9 mouse cellular contexts compared by ENCODE assay signal in the genomic region with DNA sequence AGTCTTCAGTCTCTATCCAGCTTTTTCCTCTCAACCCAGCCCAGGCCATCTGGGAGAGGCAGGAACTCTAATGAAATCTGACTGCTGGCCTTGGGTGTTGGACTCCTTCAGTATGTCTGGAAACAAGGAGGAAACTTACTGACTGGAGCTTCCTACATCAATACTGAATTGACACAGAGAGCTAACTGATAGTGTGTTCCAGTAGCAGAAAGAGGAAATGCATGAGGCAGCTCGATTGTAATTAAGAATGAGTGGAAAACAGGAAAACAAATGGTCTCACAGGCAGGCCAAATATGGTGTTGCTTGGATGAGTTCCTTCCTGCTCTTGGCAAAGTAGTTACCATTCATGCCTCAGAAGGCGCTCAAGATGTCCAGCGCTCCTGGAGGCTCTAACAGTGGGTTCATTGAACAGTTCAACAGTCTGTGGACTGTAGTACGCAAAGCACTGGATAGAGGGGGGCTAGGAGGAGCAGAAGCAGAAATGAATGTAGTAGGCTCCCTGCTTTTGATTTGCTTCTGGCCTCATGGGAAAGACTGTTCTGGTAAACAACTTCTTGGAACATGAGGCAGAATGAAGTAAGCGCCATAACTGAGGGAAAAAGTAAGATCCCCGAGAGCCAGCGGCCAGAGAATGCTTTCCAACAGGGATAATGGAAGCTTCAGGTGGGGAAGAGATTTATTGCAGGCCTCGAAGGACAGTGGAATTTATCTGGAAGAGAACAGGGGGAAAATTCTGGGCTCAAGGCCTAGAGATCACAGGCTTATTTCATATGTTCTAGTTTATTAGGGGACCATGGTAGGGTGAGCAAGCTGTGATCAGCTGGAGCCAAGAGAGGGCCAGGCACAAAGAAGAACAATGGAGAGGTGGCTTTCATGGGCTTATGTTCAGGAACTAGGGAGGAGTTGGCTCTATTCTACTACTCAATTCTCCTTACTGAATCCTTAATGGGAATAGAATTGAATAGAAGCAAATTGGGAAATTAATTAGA.
DNase-seq lines count a peak whose midpoint lies in the region; ATAC-seq lines count a peak whose summit lies in the region.
"Had no signal": no experiment of that assay in that cellular context is flagged by ENCODE, and none has a peak within 500 bp of the region (broad histone marks: within the 10 kb centered on the region; RNA-seq: fewer than 3 reads in every experiment).

No protein-coding gene starts in this region.

- 0 out of 2 replicates have a peak, but pooled peaks cover 4% of the 10 kb centered on the region for H3K4me1 ChIP-seq in forebrain, embryonic 16.5 days (replicated peaks; ENCODE audit: control insufficient read depth, insufficient read depth, low read length)
- H3K4me1 ChIP-seq in forebrain, embryonic 13.5 days: no peaks in the 10 kb centered on the region

- peak; percentile 88 for ATAC-seq in forebrain, embryonic 16.5 days
- no peak for ATAC-seq in forebrain, embryonic 13.5 days

- H3K9ac ChIP-seq in forebrain, embryonic 16.5 days (replicated peaks; ENCODE audit: low read depth, low read length): no peak overlapping the region
- no peak overlapping the region for H3K9ac ChIP-seq in forebrain, embryonic 13.5 days

- H3K27me3 ChIP-seq in forebrain, embryonic 16.5 days (replicated peaks; ENCODE audit: control insufficient read depth, insufficient read depth, low read length): no peaks in the 10 kb centered on the region
- no peaks in the 10 kb centered on the region for H3K27me3 ChIP-seq in forebrain, embryonic 13.5 days
- H3K27me3 ChIP-seq: CH12.LX had no signal

- H3K36me3 ChIP-seq in forebrain, embryonic 16.5 days (ENCODE audit: control insufficient read depth, insufficient read depth): no peaks in the 10 kb centered on the region
- H3K36me3 ChIP-seq in forebrain, embryonic 13.5 days (ENCODE audit: poor library complexity, severe bottlenecking): no peaks in the 10 kb centered on the region

- H3K4me2 ChIP-seq in forebrain, embryonic 16.5 days (ENCODE audit: low read length): no peak overlapping the region
- H3K4me2 ChIP-seq in forebrain, embryonic 13.5 days: no peak overlapping the region

- H3K27ac ChIP-seq in forebrain, embryonic 16.5 days (ENCODE audit: low read length): no peak overlapping the region
- no peak overlapping the region for H3K27ac ChIP-seq in forebrain, embryonic 13.5 days

- no peaks in the 10 kb centered on the region for H3K9me3 ChIP-seq in forebrain, embryonic 16.5 days (ENCODE audit: control insufficient read depth, low read length)
- no peaks in the 10 kb centered on the region for H3K9me3 ChIP-seq in forebrain, embryonic 13.5 days (replicated peaks)

- DNase-seq in Muller cell, postnatal 12 days (ENCODE audit: inconsistent ontology term): peak; percentile 56
- DNase-seq in gonadal fat pad, adult 2 months (ENCODE audit: low read depth): peak; percentile 47
- peak; percentile 8 to 56 for DNase-seq in layer of hippocampus, adult 18-20 months (ENCODE audit: low spot score in 2 of 2)
- peak; percentile 78 for DNase-seq in skeletal muscle tissue, adult 2 months (ENCODE audit: low read depth, low spot score)
- DNase-seq in thymus, postnatal 25 days: no peak
- no peak for DNase-seq in adrenal gland, adult 2 months

- no peak overlapping the region for H3K4me3 ChIP-seq in forebrain, embryonic 16.5 days (replicated peaks; ENCODE audit: low read length)
- H3K4me3 ChIP-seq in forebrain, embryonic 13.5 days: no peak overlapping the region

- 75% methylated on average over 8 of the region's 8 CpGs for WGBS in forebrain, embryonic 16.5 days
- 86% methylated on average over 8 of the region's 8 CpGs for WGBS in forebrain, embryonic 13.5 days

Comparison
In these comparisons a context has a peak if more than half of its experiments do, and no peak if none do; other contexts are left out.
1. DNase-seq: peak in Muller cell, postnatal 12 days (single experiment), gonadal fat pad, adult 2 months (single experiment), layer of hippocampus, adult 18-20 months (2 of 2) and skeletal muscle tissue, adult 2 months (single experiment); none in thymus, postnatal 25 days (single experiment) and adrenal gland, adult 2 months (single experiment).